Mouse (Mus musculus): ENCODE data around the gene Sema4g. TPM values are rescaled to one million over a fixed set of nuclear protein-coding genes. Genes with fewer than 3 reads are reported as not detected.
A peak's percentile ranks its signal among the peaks of the same experiment; 100 is the strongest.

Sema4g gene
- polyA plus RNA-seq, 1 experiment, result 3.4 TPM

DNA sequence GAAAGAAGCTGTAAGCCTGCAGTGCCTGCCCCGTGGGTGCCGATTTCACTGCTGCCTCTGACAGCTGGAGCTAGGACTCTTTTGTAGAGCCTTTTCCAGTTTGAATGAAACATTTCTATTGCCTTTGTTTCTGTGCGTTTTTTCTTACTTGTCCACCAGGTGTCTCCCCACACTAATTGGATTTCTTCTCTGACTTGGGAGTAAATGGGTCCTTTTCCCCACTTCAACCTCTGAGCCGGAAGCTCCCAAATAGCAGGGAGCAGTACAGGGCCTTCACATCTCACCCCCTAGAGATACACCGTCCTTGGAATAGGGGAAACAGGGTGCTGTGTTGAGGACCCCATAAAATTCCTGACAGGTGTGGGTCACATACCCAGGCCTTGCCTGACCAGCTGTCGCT, 23.7 kb downstream of the Sema4g start:
- TF ChIP-seq POLR2A (IDR thresholded peaks at IDR 0.05; ENCODE audit: low read depth, low read length) (no peak), CTCF (IDR thresholded peaks at IDR 0.05; ENCODE audit: borderline replicate concordance, insufficient read depth, low read length) (no peak)
- no peak overlapping the region for H3K27ac ChIP-seq (ENCODE audit: insufficient read depth, low read length)
- H3K4me3 ChIP-seq (ENCODE audit: insufficient read depth, low read length), result no peak overlapping the region
- H3K4me1 ChIP-seq (ENCODE audit: control insufficient read depth, insufficient read depth, low read length), result peaks cover 8% of the 10 kb centered on the region; the same call in 1 of the 2 replicates

- H3K4me1 ChIP-seq (ENCODE audit: control insufficient read depth, insufficient read depth, low read length), result 0 out of 2 replicates have a peak, but pooled peaks cover 6% of the 10 kb centered on the region
- no peak overlapping the region for H3K27ac ChIP-seq (ENCODE audit: insufficient read depth, low read length)
- no peak overlapping the region for H3K4me3 ChIP-seq (ENCODE audit: insufficient read depth, low read length)
- no peak for TF ChIP-seq CTCF (IDR thresholded peaks at IDR 0.05; ENCODE audit: borderline replicate concordance, insufficient read depth, low read length)
- no peak for TF ChIP-seq POLR2A (IDR thresholded peaks at IDR 0.05; ENCODE audit: low read depth, low read length)
These were observed 24.8 kb downstream of the Sema4g start for GRCm38 (mm10) chr19:45013581-45014225.

GRCm38 (mm10) chr19:45014335-45014971, 25.6 kb downstream of the Sema4g start, which contains the start of gene Lzts2:
TSS of gene Lzts2 (plus strand) at chr19:45014414.
- Histone ChIP-seq H3K4me1 (ENCODE audit: control insufficient read depth, insufficient read depth, low read length) (0 out of 2 replicates have a peak, but pooled peaks cover 6% of the 10 kb centered on the region), H3K4me3 (ENCODE audit: insufficient read depth, low read length) (peak within 1 kb of the TSS; percentile 67), H3K27ac (ENCODE audit: insufficient read depth, low read length) (peak within 1 kb of the TSS; percentile 99)
- TF ChIP-seq CTCF (IDR thresholded peaks at IDR 0.05; ENCODE audit: borderline replicate concordance, insufficient read depth, low read length) (no peak), POLR2A (IDR thresholded peaks at IDR 0.05; ENCODE audit: low read depth, low read length) (peak; percentile 19; the same call in 1 of the 2 replicates)

GRCm38 (mm10) chr19:45014981-45015402, 26.1 kb downstream of the Sema4g start:
- peaks cover 6% of the 10 kb centered on the region; the same call in 1 of the 2 replicates for H3K4me1 ChIP-seq (ENCODE audit: control insufficient read depth, insufficient read depth, low read length)

GRCm38 (mm10) chr19:45015518-45016281, 26.8 kb downstream of the Sema4g start:
- peak overlapping the region; percentile 99 for H3K27ac ChIP-seq (ENCODE audit: insufficient read depth, low read length)
- peak overlapping the region; percentile 67 for H3K4me3 ChIP-seq (ENCODE audit: insufficient read depth, low read length)
- TF ChIP-seq POLR2A (IDR thresholded peaks at IDR 0.05; ENCODE audit: low read depth, low read length), result no peak; the same call in 1 of the 2 replicates
- TF ChIP-seq CTCF (IDR thresholded peaks at IDR 0.05; ENCODE audit: borderline replicate concordance, insufficient read depth, low read length), result no peak
- peaks cover 6% of the 10 kb centered on the region; the same call in 1 of the 2 replicates for H3K4me1 ChIP-seq (ENCODE audit: control insufficient read depth, insufficient read depth, low read length)

More at GRCm38 (mm10) chr19:45014981-45015402, 26.1 kb downstream of the Sema4g start:
- peak overlapping the region; percentile 67 for H3K4me3 ChIP-seq (ENCODE audit: insufficient read depth, low read length)
- H3K27ac ChIP-seq (ENCODE audit: insufficient read depth, low read length), result peak overlapping the region; percentile 99
- TF ChIP-seq CTCF (IDR thresholded peaks at IDR 0.05; ENCODE audit: borderline replicate concordance, insufficient read depth, low read length), result no peak
- peak; percentile 70 for TF ChIP-seq POLR2A (IDR thresholded peaks at IDR 0.05; ENCODE audit: low read depth, low read length)

DNA sequence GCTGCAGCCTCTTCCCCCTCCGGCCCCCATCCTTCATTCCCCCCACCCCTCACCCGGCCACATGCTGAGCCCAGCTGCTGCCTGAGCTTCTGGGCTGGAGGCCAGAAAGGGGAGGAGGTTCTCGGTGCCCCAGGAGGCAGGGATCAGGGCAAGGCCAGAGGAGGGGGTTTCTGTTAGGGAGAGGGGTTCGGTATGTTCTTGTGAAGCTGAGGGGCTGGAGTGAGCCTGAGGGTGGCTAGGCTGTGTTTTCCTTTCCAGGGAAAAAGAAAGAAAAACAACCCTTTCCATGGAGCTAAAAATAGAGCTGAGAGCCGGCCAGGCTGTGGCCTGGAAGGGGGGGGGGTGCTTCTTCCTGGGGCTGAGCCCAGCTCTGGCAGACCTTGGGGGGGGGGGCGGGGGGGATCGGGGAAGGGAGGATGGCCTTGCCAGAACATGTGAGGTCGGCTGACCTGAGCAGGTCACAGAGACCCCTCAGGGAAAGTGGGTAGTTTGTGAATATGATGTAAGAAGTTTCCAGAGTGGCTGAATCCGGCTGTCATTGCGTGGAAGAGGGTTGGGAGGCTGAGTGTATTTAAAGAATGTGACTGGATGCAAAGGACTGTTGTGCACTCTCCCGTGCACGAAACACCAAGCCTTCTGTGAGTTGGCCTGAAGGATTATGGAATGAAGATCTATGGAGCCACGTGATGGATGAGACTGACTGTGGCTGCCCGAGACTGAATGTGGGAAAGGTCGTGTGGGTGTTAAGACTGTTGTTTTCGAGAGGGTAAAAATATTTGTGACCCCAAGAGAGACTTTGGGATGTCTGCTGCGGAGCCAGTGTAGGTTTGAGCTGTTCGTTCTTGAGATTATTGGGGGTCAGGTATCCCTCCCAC, 27.7 kb downstream of the Sema4g start:
- Histone ChIP-seq H3K27ac (ENCODE audit: insufficient read depth, low read length) (peak overlapping the region; percentile 99), H3K4me3 (ENCODE audit: insufficient read depth, low read length) (peak overlapping the region; percentile 67), H3K4me1 (ENCODE audit: control insufficient read depth, insufficient read depth, low read length) (peaks cover 6% of the 10 kb centered on the region; the same call in 1 of the 2 replicates)
- TF ChIP-seq CTCF (IDR thresholded peaks at IDR 0.05; ENCODE audit: borderline replicate concordance, insufficient read depth, low read length) (no peak), POLR2A (IDR thresholded peaks at IDR 0.05; ENCODE audit: low read depth, low read length) (peak; percentile 87)

DNA sequence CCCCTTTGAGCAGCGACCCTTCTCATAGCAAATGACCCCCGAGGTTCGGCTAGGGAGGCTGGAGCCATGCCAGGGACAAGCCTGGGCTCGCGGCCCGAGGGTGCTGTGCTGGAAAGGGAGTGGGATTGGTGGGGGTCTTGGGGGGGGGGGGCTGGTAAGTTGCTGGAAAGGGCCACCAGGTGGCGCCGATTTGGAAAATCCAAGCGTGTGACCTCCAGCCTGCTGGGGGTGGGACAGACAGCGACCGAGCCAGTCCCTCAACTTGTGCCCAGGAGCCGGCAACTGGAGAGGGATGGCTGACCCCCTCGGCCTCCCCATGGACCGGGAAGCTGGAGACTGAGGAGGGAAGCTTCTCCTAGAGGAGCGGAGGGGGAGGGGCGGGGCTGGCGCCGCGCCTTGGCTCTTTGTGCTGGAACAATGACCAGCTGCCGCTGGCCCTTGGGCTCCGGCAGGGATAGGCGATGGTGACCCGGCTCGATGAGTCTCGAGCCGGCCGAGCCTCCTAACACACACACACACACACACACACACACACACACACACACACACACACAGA, 28.4 kb downstream of the Sema4g start:
- peaks cover 6% of the 10 kb centered on the region; the same call in 1 of the 2 replicates for H3K4me1 ChIP-seq (ENCODE audit: control insufficient read depth, insufficient read depth, low read length)
- peak overlapping the region; percentile 99 for H3K27ac ChIP-seq (ENCODE audit: insufficient read depth, low read length)
- TF ChIP-seq POLR2A (IDR thresholded peaks at IDR 0.05; ENCODE audit: low read depth, low read length) (no peak; the same call in none of the 2 replicates), CTCF (IDR thresholded peaks at IDR 0.05; ENCODE audit: borderline replicate concordance, insufficient read depth, low read length) (no peak)
- peak overlapping the region; percentile 54 for H3K4me3 ChIP-seq (ENCODE audit: insufficient read depth, low read length)

GRCm38 (mm10) chr19:45017909-45018308, 29.0 kb downstream of the Sema4g start:
- Histone ChIP-seq H3K4me3 (ENCODE audit: insufficient read depth, low read length) (peak overlapping the region; percentile 95), H3K27ac (ENCODE audit: insufficient read depth, low read length) (peak overlapping the region; percentile 99), H3K4me1 (ENCODE audit: control insufficient read depth, insufficient read depth, low read length) (peaks cover 6% of the 10 kb centered on the region; the same call in 1 of the 2 replicates)
- TF ChIP-seq CTCF (IDR thresholded peaks at IDR 0.05; ENCODE audit: borderline replicate concordance, insufficient read depth, low read length) (no peak), POLR2A (IDR thresholded peaks at IDR 0.05; ENCODE audit: low read depth, low read length) (peak; percentile 61; the same call in 1 of the 2 replicates)

Data from embryonic fibroblast, embryonic 13.5 days (primary cell).